20 mouse cellular contexts compared by ENCODE assay signal in the genomic region with DNA sequence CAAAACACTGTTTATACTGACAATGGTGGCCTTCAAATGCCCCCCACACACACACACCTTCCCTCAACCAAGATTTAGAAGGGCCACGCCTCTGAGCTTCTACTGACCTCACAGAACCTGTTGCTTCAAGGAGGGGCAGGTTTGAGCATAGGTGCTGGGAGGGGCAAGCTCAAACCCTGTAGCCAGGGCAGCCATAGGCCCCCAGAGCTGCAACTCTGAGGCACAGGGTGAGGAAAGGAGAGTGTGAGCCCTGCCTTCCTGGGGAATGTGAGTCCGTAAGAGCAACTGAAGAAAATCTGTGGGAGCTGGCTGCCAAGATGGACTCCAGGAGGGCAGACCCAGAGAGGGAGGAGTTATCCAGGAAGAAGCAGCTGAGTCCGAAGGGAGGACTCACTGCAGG. TPM values are rescaled to one million over a fixed set of nuclear protein-coding genes. Genes with fewer than 3 reads are reported as not detected.
DNase-seq lines count a peak whose midpoint lies in the region; ATAC-seq and TF ChIP-seq lines count a peak whose summit lies in the region.
"Had no signal": no experiment of that assay in that cellular context is flagged by ENCODE, and none has a peak within 500 bp of the region (broad histone marks: within the 10 kb centered on the region; RNA-seq: fewer than 3 reads in every experiment).

No protein-coding gene starts in this region.

- H3K9ac ChIP-seq in hindbrain, embryonic 11.5 days (ENCODE audit: low read depth, low read length) = no peak overlapping the region
- no peak overlapping the region for H3K9ac ChIP-seq in midbrain, embryonic 13.5 days (replicated peaks)
- no peak overlapping the region for H3K9ac ChIP-seq in midbrain, embryonic 16.5 days (ENCODE audit: low read depth, low read length)
- H3K9ac ChIP-seq in embryonic facial prominence, embryonic 13.5 days = 0 out of 2 replicates have a peak overlapping the region, but pooled peaks have one; percentile 17
- peak overlapping the region; percentile 51 for H3K9ac ChIP-seq in stomach, embryonic 16.5 days (ENCODE audit: low read length)
- H3K9ac ChIP-seq in liver, postnatal 0 days (replicated peaks) = no peak overlapping the region
- H3K9ac ChIP-seq: forebrain, embryonic 15.5 days; hindbrain, embryonic 14.5 days; limb, embryonic 12.5 days; liver, embryonic 12.5 days had no signal

- TF ChIP-seq EP300 in liver, postnatal 0 days (IDR thresholded peaks at IDR 0.05; ENCODE audit: low read depth) = no peak

- no peaks in the 10 kb centered on the region for H3K36me3 ChIP-seq in hindbrain, embryonic 10.5 days
- H3K36me3 ChIP-seq in hindbrain, embryonic 11.5 days (ENCODE audit: control insufficient read depth, insufficient read depth, low read length) = no peaks in the 10 kb centered on the region
- H3K36me3 ChIP-seq in midbrain, embryonic 13.5 days = no peaks in the 10 kb centered on the region
- no peaks in the 10 kb centered on the region for H3K36me3 ChIP-seq in midbrain, embryonic 16.5 days (ENCODE audit: control insufficient read depth, insufficient read depth, low read length)
- H3K36me3 ChIP-seq in embryonic facial prominence, embryonic 13.5 days = no peaks in the 10 kb centered on the region
- no peaks in the 10 kb centered on the region for H3K36me3 ChIP-seq in stomach, embryonic 16.5 days (ENCODE audit: control insufficient read depth, insufficient read depth, low read length)
- H3K36me3 ChIP-seq in liver, postnatal 0 days (replicated peaks; ENCODE audit: insufficient read depth, low read length) = no peaks in the 10 kb centered on the region
- H3K36me3 ChIP-seq: forebrain, embryonic 15.5 days; limb, embryonic 12.5 days; liver, embryonic 12.5 days had no signal

- DNase-seq in hindbrain, embryonic 10.5 days (ENCODE audit: low spot score) = no peak
- no peak for DNase-seq in hindbrain, embryonic 11.5 days (ENCODE audit: low spot score)
- no peak for DNase-seq in liver, postnatal 0 days
- DNase-seq: adrenal gland, adult 2 months; cerebellum, adult 2 months; gastrocnemius, postnatal 36 days; heart, postnatal 10 days; midbrain, embryonic 14.5 days; right cerebral cortex, postnatal 25 days; thymus, postnatal 36 days had no signal

- no peak for TF ChIP-seq CTCF in liver, postnatal 0 days (IDR thresholded peaks at IDR 0.05; ENCODE audit: low read depth)

- peaks cover 46% of the 10 kb centered on the region for H3K27me3 ChIP-seq in hindbrain, embryonic 10.5 days (ENCODE audit: insufficient read depth, poor library complexity, severe bottlenecking)
- H3K27me3 ChIP-seq in hindbrain, embryonic 11.5 days (ENCODE audit: control insufficient read depth, insufficient read depth, low read length) = no peaks in the 10 kb centered on the region
- peaks cover 12% of the 10 kb centered on the region; the same call in 1 of the 2 replicates for H3K27me3 ChIP-seq in midbrain, embryonic 13.5 days
- no peaks in the 10 kb centered on the region for H3K27me3 ChIP-seq in midbrain, embryonic 16.5 days (ENCODE audit: control insufficient read depth, insufficient read depth, low read depth, low read length)
- 0 out of 2 replicates have a peak, but pooled peaks cover 3% of the 10 kb centered on the region for H3K27me3 ChIP-seq in embryonic facial prominence, embryonic 13.5 days
- H3K27me3 ChIP-seq in stomach, embryonic 16.5 days (ENCODE audit: control insufficient read depth, insufficient read depth, low read length) = no peaks in the 10 kb centered on the region
- H3K27me3 ChIP-seq in liver, postnatal 0 days (ENCODE audit: insufficient read depth, low read length) = 0 out of 2 replicates have a peak, but pooled peaks cover 3% of the 10 kb centered on the region
- H3K27me3 ChIP-seq: limb, embryonic 12.5 days had no signal

- H3K27ac ChIP-seq in hindbrain, embryonic 10.5 days = peak overlapping the region; percentile 19
- H3K27ac ChIP-seq in hindbrain, embryonic 11.5 days (ENCODE audit: low read depth, low read length) = no peak overlapping the region
- no peak overlapping the region for H3K27ac ChIP-seq in midbrain, embryonic 13.5 days
- H3K27ac ChIP-seq in midbrain, embryonic 16.5 days (ENCODE audit: low read length) = no peak overlapping the region
- no peak overlapping the region for H3K27ac ChIP-seq in embryonic facial prominence, embryonic 13.5 days
- peak overlapping the region; percentile 14 for H3K27ac ChIP-seq in stomach, embryonic 16.5 days (ENCODE audit: low read length)
- no peak overlapping the region for H3K27ac ChIP-seq in liver, postnatal 0 days (ENCODE audit: low read depth)
- H3K27ac ChIP-seq: forebrain, embryonic 15.5 days; hindbrain, embryonic 14.5 days; limb, embryonic 12.5 days; liver, embryonic 12.5 days had no signal

- H3K4me1 ChIP-seq in hindbrain, embryonic 10.5 days (replicated peaks) = peaks cover 30% of the 10 kb centered on the region
- no peaks in the 10 kb centered on the region for H3K4me1 ChIP-seq in hindbrain, embryonic 11.5 days (replicated peaks; ENCODE audit: control insufficient read depth, insufficient read depth, low read length)
- H3K4me1 ChIP-seq in midbrain, embryonic 13.5 days (replicated peaks) = peaks cover 4% of the 10 kb centered on the region
- H3K4me1 ChIP-seq in midbrain, embryonic 16.5 days (ENCODE audit: control insufficient read depth, insufficient read depth, low read length) = no peaks in the 10 kb centered on the region
- H3K4me1 ChIP-seq in embryonic facial prominence, embryonic 13.5 days = peaks cover 4% of the 10 kb centered on the region
- peaks cover 17% of the 10 kb centered on the region for H3K4me1 ChIP-seq in stomach, embryonic 16.5 days (ENCODE audit: control insufficient read depth, insufficient read depth, low read length)
- no peaks in the 10 kb centered on the region for H3K4me1 ChIP-seq in liver, postnatal 0 days (ENCODE audit: insufficient read depth)

- ATAC-seq in hindbrain, embryonic 11.5 days (ENCODE audit: low FRiP score) = no peak
- ATAC-seq in midbrain, embryonic 13.5 days = 0 out of 2 replicates have a peak, but pooled peaks have one; percentile 35
- no peak for ATAC-seq in midbrain, embryonic 16.5 days
- no peak for ATAC-seq in embryonic facial prominence, embryonic 13.5 days (ENCODE audit: insufficient number of reproducible peaks, insufficient read depth, low FRiP score, low TSS enrichment, low read depth)
- peak; percentile 6; the same call in 1 of the 2 replicates for ATAC-seq in stomach, embryonic 16.5 days (ENCODE audit: insufficient read depth, low FRiP score)
- no peak for ATAC-seq in liver, postnatal 0 days

- no peaks in the 10 kb centered on the region for H3K9me3 ChIP-seq in hindbrain, embryonic 10.5 days
- no peaks in the 10 kb centered on the region for H3K9me3 ChIP-seq in hindbrain, embryonic 11.5 days (ENCODE audit: control insufficient read depth, low read length)
- no peaks in the 10 kb centered on the region for H3K9me3 ChIP-seq in midbrain, embryonic 13.5 days
- H3K9me3 ChIP-seq in midbrain, embryonic 16.5 days (replicated peaks; ENCODE audit: control insufficient read depth, low read length, poor library complexity, severe bottlenecking) = no peaks in the 10 kb centered on the region
- no peaks in the 10 kb centered on the region for H3K9me3 ChIP-seq in embryonic facial prominence, embryonic 13.5 days
- no peaks in the 10 kb centered on the region for H3K9me3 ChIP-seq in stomach, embryonic 16.5 days (replicated peaks; ENCODE audit: control insufficient read depth, low read length)
- H3K9me3 ChIP-seq in liver, postnatal 0 days (ENCODE audit: low read length) = no peaks in the 10 kb centered on the region
- H3K9me3 ChIP-seq: forebrain, embryonic 15.5 days; limb, embryonic 12.5 days; liver, embryonic 12.5 days had no signal

- H3K4me2 ChIP-seq in hindbrain, embryonic 11.5 days (replicated peaks; ENCODE audit: low read depth, low read length) = no peak overlapping the region
- no peak overlapping the region for H3K4me2 ChIP-seq in midbrain, embryonic 13.5 days (replicated peaks)
- H3K4me2 ChIP-seq in midbrain, embryonic 16.5 days (ENCODE audit: low read length) = no peak overlapping the region
- H3K4me2 ChIP-seq in embryonic facial prominence, embryonic 13.5 days = no peak overlapping the region
- no peak overlapping the region for H3K4me2 ChIP-seq in stomach, embryonic 16.5 days (ENCODE audit: low read depth, low read length)
- H3K4me2 ChIP-seq in liver, postnatal 0 days (ENCODE audit: low read depth, low read length) = no peak overlapping the region
- H3K4me2 ChIP-seq: forebrain, embryonic 15.5 days; hindbrain, embryonic 14.5 days; limb, embryonic 12.5 days; liver, embryonic 12.5 days had no signal

- no peak overlapping the region for H3K4me3 ChIP-seq in hindbrain, embryonic 10.5 days
- no peak overlapping the region for H3K4me3 ChIP-seq in hindbrain, embryonic 11.5 days (ENCODE audit: low read depth, low read length)
- no peak overlapping the region for H3K4me3 ChIP-seq in midbrain, embryonic 13.5 days (replicated peaks)
- no peak overlapping the region for H3K4me3 ChIP-seq in midbrain, embryonic 16.5 days (ENCODE audit: low read depth, low read length)
- no peak overlapping the region for H3K4me3 ChIP-seq in embryonic facial prominence, embryonic 13.5 days
- no peak overlapping the region for H3K4me3 ChIP-seq in stomach, embryonic 16.5 days (replicated peaks; ENCODE audit: low read length)
- no peak overlapping the region for H3K4me3 ChIP-seq in liver, postnatal 0 days (ENCODE audit: low read depth, low read length)
- H3K4me3 ChIP-seq: erythroblast, embryonic 14.5 days; forebrain, embryonic 15.5 days; limb, embryonic 12.5 days; liver, embryonic 12.5 days; myocyte had no signal

- 83% methylated on average over 3 of the region's 3 CpGs for WGBS in hindbrain, embryonic 10.5 days
- WGBS in hindbrain, embryonic 11.5 days = 70% methylated on average over 3 of the region's 3 CpGs
- 81% methylated on average over 3 of the region's 3 CpGs for WGBS in midbrain, embryonic 13.5 days
- 77% methylated on average over 3 of the region's 3 CpGs for WGBS in midbrain, embryonic 16.5 days
- WGBS in embryonic facial prominence, embryonic 13.5 days = 64% methylated on average over 3 of the region's 3 CpGs
- WGBS in stomach, embryonic 16.5 days = 52% methylated on average over 3 of the region's 3 CpGs
- 76% methylated on average over 3 of the region's 3 CpGs for WGBS in liver, postnatal 0 days (ENCODE audit: insufficient replicate concordance)

RNA-seq across cellular contexts. Expression of a gene that starts 23.4 kb away (rescaled TPM):
- polyA plus RNA-seq in hindbrain, embryonic 10.5 days (2016; fragmentation: Nextera tagmentation; extraction: Ambion mirVana) = 7.4 and 12.9 TPM in 2 replicates
- 6.2 and 7.1 TPM in 2 replicates for polyA plus RNA-seq in hindbrain, embryonic 11.5 days (2014; fragmentation: Nextera tagmentation; extraction: Ambion mirVana)
- polyA plus RNA-seq in midbrain, embryonic 13.5 days (2015; fragmentation: Nextera tagmentation; extraction: Ambion mirVana) = 13.0 and 15.1 TPM in 2 replicates
- 9.8 and 11.2 TPM in 2 replicates for polyA plus RNA-seq in midbrain, embryonic 16.5 days (2015; fragmentation: Nextera tagmentation; extraction: Ambion mirVana)
- polyA plus RNA-seq in embryonic facial prominence, embryonic 13.5 days (2015; fragmentation: Nextera tagmentation; extraction: Ambion mirVana) = 12.0 and 12.8 TPM in 2 replicates
- polyA plus RNA-seq in stomach, embryonic 16.5 days (2015; fragmentation: Nextera tagmentation; extraction: Ambion mirVana) = 60.9 and 70.2 TPM in 2 replicates
- 0.47 and 1.1 TPM in 2 replicates for polyA plus RNA-seq in liver, postnatal 0 days (2015; fragmentation: Nextera tagmentation; extraction: Ambion mirVana)

Comparison
In these comparisons a context has a peak if more than half of its experiments do, and no peak if none do; other contexts are left out.
1. H3K27ac ChIP-seq: peak in hindbrain, embryonic 10.5 days (single experiment) and stomach, embryonic 16.5 days (single experiment); none in hindbrain, embryonic 11.5 days (single experiment), midbrain, embryonic 13.5 days (single experiment), midbrain, embryonic 16.5 days (single experiment), embryonic facial prominence, embryonic 13.5 days (single experiment) and liver, postnatal 0 days (single experiment).
2. ATAC-seq: peak in midbrain, embryonic 13.5 days (single experiment) and stomach, embryonic 16.5 days (single experiment); none in hindbrain, embryonic 11.5 days (single experiment), midbrain, embryonic 16.5 days (single experiment), embryonic facial prominence, embryonic 13.5 days (single experiment) and liver, postnatal 0 days (single experiment).
3. H3K9ac ChIP-seq: peak in embryonic facial prominence, embryonic 13.5 days (single experiment) and stomach, embryonic 16.5 days (single experiment); none in hindbrain, embryonic 11.5 days (single experiment), midbrain, embryonic 13.5 days (single experiment), midbrain, embryonic 16.5 days (single experiment) and liver, postnatal 0 days (single experiment).